Mouse (Mus musculus): ENCODE data around the gene Yars.

Yars gene

GRCm38 (mm10) chr4:129226441-129226963, 36.9 kb downstream of the Yars start:
- no peak for DNase-seq (ENCODE audit: low read depth in 2 of 2, low spot score in 2 of 2)

GRCm38 (mm10) chr4:129227170-129227984, 37.8 kb downstream of the Yars start:
- no peak for DNase-seq (ENCODE audit: low read depth in 2 of 2, low spot score in 2 of 2)

GRCm38 (mm10) chr4:129227985-129228381, 38.4 kb downstream of the Yars start:
- DNase-seq (ENCODE audit: low read depth in 2 of 2, low spot score in 2 of 2), result no peak

GRCm38 (mm10) chr4:129230926-129231325, 41.4 kb downstream of the Yars start:
- no peak for DNase-seq (ENCODE audit: low read depth in 2 of 2, low spot score in 2 of 2)

- DNase-seq (ENCODE audit: low read depth in 2 of 2, low spot score in 2 of 2), result no peak
These were observed 42.3 kb downstream of the Yars start for GRCm38 (mm10) chr4:129231594-129232450.

- DNase-seq (ENCODE audit: low read depth in 2 of 2, low spot score in 2 of 2), result no peak
These were observed 43.2 kb downstream of the Yars start for GRCm38 (mm10) chr4:129232561-129233360.

GRCm38 (mm10) chr4:129234488-129234887, 44.9 kb downstream of the Yars start:
- DNase-seq (ENCODE audit: low read depth in 2 of 2, low spot score in 2 of 2), result no peak

- DNase-seq (ENCODE audit: low read depth in 2 of 2, low spot score in 2 of 2), result no peak
These were observed 45.6 kb downstream of the Yars start for GRCm38 (mm10) chr4:129235147-129235546.

- DNase-seq (ENCODE audit: low read depth in 2 of 2, low spot score in 2 of 2), result no peak
These were observed 46.8 kb downstream of the Yars start for GRCm38 (mm10) chr4:129236236-129236813.

GRCm38 (mm10) chr4:129237843-129238441, 48.4 kb downstream of the Yars start:
- DNase-seq (ENCODE audit: low read depth in 2 of 2, low spot score in 2 of 2), result no peak

- DNase-seq (ENCODE audit: low read depth in 2 of 2, low spot score in 2 of 2), result no peak
These were observed 49.0 kb downstream of the Yars start for GRCm38 (mm10) chr4:129238579-129239016.

GRCm38 (mm10) chr4:129239075-129239474, 49.5 kb downstream of the Yars start:
- DNase-seq (ENCODE audit: low read depth in 2 of 2, low spot score in 2 of 2), result no peak

GRCm38 (mm10) chr4:129241898-129242297, 52.3 kb downstream of the Yars start:
- no peak for DNase-seq (ENCODE audit: low read depth in 2 of 2, low spot score in 2 of 2)

GRCm38 (mm10) chr4:129242327-129242726, 52.8 kb downstream of the Yars start:
- DNase-seq (ENCODE audit: low read depth in 2 of 2, low spot score in 2 of 2), result no peak

GRCm38 (mm10) chr4:129242761-129243160, 53.2 kb downstream of the Yars start:
- DNase-seq (ENCODE audit: low read depth in 2 of 2, low spot score in 2 of 2), result no peak

GRCm38 (mm10) chr4:129244802-129245201, 55.2 kb downstream of the Yars start:
- DNase-seq (ENCODE audit: low read depth in 2 of 2, low spot score in 2 of 2), result no peak

GRCm38 (mm10) chr4:129246360-129247301, 57.1 kb downstream of the Yars start:
- DNase-seq (ENCODE audit: low read depth in 2 of 2, low spot score in 2 of 2), result no peak

GRCm38 (mm10) chr4:129247381-129248242, 58.1 kb downstream of the Yars start:
- DNase-seq (ENCODE audit: low read depth in 2 of 2, low spot score in 2 of 2), result no peak
